Mouse (Mus musculus) bone marrow, adult 2 months (tissue): ENCODE data around the gene Nol4l.

Experiments used
- CTCF ChIP-seq: fragments of 200-500 bp; IDR thresholded peaks from 2 replicates; pipeline ENCODE4 v1.5.1; 2011; ENCODE audit warnings: low read length, control low read depth; ENCODE audit not compliant: control insufficient read depth, insufficient read depth
- POLR2A ChIP-seq: fragments of 200-500 bp; IDR thresholded peaks from 2 replicates; pipeline ENCODE4 v1.6.1; 2011; ENCODE audit warnings: low read depth, mild to moderate bottlenecking, control low read depth, low read length, borderline replicate concordance; ENCODE audit not compliant: control insufficient read depth

DNA sequence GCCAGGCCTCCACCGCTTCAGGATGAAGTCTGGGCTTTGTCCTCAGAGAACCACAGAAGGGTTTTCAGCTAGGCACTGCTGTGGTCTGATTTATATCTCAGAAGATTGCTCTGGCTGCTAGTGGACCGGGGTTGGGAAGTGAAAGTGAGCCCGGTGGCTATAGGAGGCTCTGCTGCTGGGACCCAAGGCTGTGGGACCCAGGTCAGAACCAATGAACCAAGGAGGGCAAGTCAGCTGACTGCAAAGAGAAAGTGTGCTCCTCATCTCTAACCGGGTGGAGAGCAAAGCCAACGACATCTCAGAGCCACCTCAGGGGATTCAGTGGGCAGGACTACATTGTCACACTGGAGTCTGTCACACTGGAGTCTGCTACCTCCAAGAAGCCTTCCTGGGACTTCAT is 23.4 kb downstream of the Nol4l start:
- no peak for TF ChIP-seq POLR2A
- no peak for TF ChIP-seq CTCF
